Mouse (Mus musculus) CD4-positive, CD25-positive, alpha-beta regulatory T cell, adult 2 months (primary cell): ENCODE results near the gene Clec10a.
"Not testable (repeated sequence)": the region's sequence is repeated elsewhere in the genome, so short reads cannot be mapped to it uniquely, and the experiment has no call there.

Source experiments
- DNase-seq: peaks from one replicate; pipeline ENCODE4 v3.0.0-alpha.2; 2012; ENCODE audit warnings: low read depth, low spot score

The Clec10a gene

DNA sequence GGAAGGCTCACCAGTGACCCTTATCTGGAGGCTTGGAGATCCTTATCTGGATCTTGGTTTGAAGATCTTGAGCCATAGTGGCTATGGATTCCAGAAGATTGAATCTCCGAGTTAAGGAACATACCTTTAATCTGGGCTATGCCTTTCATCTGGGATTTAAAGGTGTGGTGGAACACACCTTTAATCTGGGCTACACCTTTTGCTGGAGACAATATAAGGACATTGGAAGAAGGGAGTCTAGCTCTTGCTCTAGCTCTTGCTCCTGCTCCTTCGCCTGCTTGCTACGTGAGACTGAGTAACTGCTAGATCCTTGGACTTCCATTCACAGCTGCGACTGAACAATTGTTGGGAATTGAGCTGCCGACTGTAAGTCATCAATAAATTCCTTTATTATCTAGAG lies at the start of gene Clec10a:
Clec10a (plus strand) TSS at position 301 of the 400 bp plus-strand sequence.
- not testable (repeated sequence) for DNase-seq

DNA sequence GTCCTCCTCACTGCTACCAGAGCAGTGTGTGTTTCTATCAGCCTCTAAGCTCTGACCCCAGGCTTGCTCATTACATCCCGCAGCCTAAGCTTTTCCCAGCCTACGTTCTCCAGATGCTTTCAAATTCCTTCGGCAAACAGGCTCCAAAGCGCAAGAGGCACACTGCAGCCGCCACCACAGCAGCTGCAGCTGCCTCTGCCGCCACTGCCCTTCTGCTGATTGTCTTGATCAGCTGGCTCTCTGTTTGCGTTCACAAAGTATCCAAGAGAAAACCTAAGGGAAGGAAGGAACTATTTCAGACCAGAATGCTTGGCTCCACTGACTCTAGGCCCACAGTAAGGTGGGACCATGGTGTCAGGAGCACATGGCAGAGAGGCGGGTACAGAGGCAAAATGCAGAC lies 48.9 kb upstream of the Clec10a start:
- DNase-seq = no peak

DNA sequence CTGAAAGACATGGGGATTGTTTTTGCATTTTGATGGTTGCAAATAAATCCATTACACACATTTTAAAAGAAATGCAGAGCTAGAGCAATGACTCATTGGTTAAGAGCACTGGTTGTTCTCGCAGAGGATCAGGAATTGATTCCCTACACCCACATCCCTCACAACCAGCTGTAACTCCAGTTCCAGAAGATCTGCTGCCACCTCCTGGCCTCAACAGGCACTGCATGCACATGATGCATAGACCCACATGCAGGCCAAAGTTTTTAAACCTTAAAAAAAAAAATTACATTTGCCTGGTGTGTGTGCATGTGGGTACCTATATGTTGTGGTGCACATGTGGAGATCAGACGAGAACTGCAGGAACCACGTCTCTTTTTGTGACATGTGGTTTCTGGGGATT lies 45.9 kb upstream of the Clec10a start:
- DNase-seq = peak; percentile 72

DNA sequence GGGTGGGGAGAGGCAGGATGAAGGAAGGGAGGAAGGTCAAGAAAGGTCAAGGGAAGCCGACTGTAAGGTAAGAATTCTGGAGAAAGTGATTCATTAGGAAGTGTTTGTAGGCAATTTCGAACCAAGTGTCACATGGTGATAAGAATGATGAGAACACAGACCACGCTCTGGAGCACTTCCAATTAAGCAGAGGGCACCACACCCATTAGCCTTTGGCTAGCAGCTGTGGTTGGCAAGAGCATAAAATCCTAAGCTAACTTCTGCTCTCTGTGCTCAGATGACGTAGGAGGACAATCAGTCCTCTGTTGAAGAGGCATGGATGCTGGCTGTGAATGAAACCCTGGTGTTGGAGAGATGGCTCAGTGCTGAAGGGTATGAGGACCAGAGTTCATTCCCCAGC lies 41.4 kb upstream of the Clec10a start:
- DNase-seq = no peak

DNA sequence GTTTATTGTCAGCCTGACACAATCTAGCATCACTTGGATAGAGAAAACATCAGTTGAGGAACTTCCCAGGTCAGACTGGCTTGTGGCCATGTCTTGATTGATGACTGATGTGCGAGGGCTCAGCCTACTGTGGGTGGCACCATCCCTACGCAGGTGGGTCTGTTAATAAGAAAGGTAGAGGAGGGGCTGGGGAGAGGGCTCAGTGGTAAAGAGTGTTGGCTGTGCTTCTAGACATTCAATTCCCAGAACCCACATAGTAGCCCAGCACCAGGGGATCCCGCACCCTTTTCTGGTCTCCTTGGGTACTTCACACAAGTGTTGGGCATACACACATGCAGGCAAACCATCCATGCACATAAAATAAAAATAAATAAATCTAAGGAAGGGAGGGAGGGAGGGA lies 40.1 kb upstream of the Clec10a start:
- DNase-seq = no peak

DNA sequence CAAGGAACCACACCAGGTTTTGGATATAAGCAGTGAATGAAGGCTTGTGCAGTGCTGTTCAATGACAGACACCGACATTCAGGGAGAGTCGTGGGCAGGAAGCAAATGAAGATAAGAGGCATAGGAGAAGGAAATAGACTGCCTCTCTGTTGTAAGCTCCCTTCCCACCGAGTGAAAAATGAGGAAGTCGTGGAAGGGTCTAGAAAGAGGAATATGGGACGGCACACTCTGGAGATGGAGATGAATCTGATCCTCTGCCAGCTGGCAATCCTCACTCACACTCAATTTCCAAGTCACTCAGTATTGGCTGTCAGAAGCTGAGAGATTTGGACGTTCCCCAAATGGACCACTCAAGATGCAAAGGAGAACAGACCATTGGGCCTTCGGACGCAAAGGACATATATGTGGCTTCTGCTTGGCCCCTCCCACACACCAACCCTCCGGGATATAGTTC lies 26.0 kb upstream of the Clec10a start, which contains the start of gene Mgl2:
Mgl2 (plus strand) TSS at position 404 of the 454 bp plus-strand sequence.
- no peak for DNase-seq

DNA sequence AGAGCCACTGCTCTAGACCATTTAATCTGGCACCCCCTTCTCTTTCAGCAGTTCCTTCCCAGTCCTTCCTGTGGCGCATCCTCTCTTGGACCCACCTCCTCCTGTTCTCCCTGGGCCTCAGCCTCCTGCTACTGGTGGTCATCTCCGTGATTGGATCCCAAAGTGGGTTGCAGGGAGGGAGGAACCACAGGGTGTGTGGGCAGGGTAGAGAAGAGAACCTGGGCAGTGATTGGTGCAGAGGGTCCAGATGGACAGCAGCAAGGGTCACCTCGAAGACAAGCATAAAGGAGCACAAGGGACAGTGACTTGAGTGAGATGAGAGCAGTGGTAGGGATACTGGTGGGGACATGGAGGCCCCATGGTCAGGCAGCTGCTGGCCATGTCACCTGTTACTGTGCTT lies 21.0 kb upstream of the Clec10a start:
- DNase-seq = not testable (repeated sequence)

DNA sequence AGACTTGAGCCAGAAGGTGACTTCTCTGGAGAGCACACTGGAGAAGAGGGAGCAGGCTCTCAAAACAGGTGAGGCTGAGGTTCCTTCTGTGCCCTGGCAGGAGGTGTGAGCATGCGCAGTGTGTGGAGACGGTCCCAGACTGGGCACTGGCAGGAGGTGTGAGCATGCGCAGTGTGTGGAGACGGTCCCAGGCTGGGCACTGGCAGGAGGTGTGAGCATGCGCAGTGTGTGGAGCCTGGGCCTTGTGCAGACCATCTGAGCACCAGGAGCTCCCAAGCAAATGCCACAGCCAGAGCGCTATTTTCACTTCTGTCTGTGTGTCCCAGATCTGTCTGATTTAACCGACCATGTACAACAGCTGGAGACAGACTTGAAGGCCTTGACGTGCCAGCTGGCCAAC lies 20.1 kb upstream of the Clec10a start:
- not testable (repeated sequence) for DNase-seq

DNA sequence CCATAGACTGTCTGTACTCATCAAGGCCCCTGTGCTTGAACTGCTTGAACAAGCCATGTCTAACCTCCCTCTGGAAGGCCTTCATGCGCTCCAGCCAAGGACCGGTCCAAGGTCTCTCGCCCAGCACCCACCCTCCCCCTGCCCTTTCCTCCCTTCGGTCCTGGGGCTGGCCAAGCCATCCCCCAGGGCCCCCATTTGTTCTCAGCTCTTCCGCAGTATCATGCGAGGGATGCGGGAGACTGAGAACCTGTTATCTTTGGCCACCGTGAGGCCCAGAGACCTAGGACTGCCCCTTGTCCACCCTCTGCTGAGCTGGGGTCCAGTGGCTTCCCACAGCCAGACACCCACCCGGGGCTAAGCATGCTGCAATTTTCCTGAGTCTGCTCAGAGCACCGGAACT lies 16.8 kb upstream of the Clec10a start:
- no peak for DNase-seq

DNA sequence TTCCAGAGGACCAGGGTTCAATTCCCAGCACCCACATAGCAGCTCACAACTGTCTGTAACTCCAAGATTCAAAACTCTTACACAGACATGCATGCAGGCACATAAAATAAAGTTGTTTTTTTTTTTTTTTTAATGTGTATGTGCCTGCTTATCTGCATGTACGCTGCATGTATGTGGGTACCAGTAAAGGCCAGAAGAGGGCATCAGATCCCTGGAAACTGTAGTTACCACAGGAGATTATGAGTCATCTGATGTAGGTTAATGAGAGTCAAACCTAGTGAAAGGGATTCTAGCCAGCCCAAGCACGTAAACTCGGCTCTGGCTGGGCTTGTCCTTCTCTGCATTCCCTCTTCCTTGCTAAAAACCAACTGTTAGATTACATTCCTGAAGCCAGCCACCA lies 4.9 kb upstream of the Clec10a start:
- peak; percentile 17 for DNase-seq

DNA sequence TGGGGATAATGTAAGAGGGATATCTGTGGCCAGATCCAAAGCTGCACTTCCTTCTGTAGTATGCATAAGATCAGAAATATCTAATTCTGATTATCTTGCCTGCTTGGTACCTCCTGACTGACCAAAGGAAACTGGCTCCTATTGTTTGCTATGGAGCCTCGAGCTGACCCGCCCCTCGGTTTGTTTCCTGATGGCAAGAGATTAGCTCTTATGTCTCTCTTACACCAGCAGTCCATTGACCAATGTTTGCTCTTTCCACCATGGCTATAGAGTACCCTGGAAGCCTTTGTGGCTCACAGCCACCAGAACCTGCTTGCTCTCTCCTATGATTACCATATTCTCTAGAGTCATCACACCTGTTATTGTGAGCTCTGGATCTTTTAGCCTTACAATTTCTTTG lies 6.3 kb downstream of the Clec10a start:
- no peak for DNase-seq

DNA sequence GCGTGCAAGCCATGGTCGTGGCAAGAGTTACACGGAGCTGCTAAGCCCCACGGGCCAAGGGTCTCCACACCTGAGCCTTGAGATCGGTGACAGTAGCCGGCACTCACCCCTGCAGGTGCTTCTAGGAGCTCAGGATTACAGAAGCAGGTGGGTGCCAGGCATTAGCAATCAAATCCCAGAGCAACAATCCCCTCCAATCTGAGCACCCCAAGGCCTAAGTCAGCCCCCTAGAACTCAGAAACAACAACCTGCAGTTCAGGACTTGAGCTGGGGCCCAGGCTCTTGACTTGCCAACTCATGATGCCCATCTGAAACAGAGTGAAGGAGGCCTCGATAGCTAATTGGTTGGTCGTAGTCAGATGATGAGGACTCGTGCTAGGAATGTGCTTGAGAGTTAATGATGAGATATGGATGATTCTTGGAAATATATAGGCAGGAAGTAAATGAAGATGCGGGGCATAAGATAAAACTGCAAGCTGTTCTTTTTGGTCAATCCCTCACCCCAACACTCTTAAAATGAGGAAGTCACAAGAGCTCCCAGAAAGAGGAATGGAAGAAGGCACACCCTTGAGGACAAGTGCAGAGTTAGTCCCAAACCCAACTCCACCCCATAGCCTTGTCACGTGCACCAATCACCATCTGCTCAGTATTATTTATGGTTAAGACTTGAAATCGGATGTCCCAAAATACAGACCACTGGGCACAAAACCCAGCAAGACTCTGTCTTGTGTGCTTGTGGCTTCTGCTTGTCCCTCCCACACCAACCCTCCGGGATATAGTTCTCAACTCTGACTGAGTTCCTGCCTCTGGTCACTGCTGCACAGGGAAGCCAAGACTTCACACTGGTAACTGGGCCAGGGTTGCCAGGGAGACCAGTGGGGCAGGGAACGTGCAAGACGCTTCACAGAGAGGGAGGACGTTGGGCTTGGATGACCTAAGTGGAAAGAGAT lies 10.2 kb downstream of the Clec10a start:
- no peak for DNase-seq

DNA sequence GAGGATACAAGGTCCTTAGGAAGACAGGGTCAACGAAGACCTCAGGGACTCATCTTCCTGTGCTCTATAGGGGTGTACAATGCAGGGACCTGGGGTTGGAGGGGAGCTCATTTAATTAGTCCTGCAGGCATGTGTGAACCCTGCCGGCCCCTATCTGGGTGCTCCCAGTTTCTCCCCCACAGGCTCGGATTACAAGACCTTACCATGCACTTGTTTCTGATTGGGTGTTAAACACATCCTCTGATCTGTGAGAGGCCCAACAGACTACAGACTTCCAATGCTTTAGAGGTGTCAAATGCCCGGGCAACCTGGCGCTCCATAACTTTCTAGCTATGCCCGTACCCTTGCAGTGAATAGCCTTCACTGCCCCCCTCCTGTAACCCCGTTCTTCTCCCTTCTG lies 12.1 kb downstream of the Clec10a start:
- DNase-seq = no peak

DNA sequence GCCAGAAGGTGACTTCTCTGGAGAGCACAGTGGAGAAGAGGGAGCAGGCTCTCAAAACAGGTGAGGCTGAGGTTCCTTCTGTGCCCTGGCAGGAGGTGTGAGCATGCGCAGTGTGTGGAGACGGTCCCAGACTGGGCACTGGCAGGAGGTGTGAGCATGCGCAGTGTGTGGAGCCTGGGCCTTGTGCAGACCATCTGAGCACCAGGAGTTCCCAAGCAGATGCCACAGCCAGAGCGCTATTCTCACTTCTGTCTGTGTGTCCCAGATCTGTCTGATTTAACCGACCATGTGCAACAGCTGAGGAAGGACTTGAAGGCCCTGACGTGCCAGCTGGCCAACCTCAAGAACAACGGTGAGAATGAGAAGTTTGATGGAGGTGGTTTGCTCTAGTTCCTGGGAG lies 13.5 kb downstream of the Clec10a start:
- not testable (repeated sequence) for DNase-seq

DNA sequence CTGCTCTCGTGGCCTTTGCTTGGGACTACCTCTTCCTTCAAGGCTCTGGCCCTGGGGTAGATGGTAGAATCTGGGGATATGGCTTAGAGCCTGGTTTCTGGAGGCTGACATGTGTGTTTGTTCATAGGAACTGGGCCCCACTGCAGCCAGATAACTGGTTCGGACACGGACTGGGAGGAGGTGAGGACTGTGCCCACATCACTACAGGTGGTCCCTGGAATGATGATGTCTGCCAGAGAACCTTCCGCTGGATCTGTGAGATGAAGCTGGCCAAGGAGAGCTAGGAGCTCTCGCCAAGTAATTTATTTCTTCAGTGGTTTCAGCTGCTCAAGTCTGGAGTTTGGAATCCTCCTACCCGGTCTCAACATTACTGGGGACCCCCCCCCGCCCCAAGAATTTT lies 14.3 kb downstream of the Clec10a start:
- DNase-seq = no peak

DNA sequence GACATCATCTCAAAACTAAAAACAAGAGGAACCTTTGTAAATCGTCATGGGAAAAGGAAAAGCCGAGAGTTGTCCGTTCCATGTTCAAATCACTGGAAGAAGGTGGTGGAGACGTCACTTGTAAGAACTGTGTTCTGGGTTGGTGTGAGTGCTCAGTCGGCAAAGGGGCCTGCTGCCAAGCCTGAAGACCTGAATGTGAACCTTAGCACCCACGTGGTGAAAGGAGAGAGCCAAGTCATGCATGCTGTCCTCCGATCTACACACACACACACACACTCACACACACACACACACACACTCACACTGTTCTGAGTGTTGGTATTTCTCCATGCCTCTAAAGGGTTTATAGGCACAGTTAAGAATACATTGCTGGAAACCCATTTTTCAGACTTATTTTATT lies 15.2 kb downstream of the Clec10a start:
- no peak for DNase-seq

DNA sequence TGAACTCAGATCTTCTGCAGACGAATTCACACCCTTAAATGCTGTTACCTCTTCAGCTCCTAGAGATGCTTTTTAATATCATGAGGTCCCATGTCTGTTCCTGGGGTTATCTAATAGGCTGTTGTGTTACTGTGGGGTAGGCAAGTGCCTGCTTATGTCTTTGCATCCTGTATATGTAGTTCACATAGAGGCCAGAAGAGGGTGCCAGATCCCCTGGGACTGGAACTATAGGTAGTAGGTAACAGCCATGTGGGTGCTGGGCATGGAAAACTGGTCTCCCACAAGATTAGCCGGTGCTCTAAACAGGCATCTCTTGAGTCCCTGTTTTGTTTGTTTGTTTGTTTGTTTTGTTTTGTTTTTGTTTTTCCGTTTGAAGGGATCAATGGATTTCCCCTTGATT lies 15.8 kb downstream of the Clec10a start:
- peak; percentile 74 for DNase-seq

DNA sequence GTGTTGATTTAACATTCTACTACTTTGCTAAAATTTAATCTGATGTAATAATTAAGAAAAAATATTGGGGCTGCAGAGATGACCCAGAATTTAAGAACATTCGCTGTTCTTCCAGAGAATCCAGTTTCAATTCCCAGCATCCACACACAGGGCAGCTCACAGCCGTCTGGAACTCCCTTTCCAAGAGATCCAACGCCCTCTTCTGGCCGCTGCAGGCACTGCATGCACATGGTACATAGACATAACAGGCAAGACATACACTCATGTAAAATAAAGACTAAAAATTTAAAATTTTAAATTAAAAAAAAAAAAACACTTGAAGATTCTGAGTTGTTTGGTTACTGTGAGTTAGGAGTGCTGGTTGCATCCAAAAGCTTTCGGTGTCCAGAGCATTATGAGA lies 16.3 kb downstream of the Clec10a start:
- DNase-seq = peak; percentile 13

DNA sequence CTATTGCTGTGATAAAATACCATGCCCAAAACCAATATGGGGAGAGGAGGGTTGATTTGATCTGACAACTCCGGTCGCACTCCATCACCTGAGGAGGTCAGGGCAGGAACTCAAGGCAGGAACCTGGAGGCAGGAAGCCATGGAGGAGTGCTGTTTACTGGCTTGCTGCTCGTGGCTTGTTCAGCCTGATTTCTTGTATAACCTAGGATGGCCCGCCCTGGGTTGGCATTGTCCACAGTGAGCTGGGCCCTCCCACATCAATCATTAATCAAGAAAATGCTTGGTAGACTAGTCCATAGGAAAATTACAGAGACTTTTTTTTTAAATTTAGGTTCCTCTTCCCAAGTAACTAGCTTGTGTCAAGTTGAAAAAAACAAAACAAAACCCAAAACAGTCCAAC lies 18.5 kb downstream of the Clec10a start:
- DNase-seq = no peak

DNA sequence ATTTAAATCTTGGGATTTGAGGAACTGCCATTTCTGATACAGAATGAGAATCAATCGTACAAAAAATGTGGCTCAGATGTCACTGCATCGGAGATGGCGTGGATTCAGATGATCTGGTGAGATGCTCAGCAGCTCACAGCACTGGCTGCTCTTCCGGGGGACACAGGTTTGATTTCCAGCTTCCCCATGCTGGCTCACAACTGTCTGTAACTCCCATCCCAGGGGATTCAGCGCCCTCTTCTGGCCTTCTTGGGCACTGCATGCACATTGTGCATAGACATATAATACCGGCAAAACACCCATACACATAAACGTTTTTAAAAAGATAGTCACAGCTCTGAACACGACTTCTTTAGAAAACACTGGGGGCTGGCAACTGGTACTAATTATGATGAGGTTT lies 21.6 kb downstream of the Clec10a start:
- peak; percentile 29 for DNase-seq

DNA sequence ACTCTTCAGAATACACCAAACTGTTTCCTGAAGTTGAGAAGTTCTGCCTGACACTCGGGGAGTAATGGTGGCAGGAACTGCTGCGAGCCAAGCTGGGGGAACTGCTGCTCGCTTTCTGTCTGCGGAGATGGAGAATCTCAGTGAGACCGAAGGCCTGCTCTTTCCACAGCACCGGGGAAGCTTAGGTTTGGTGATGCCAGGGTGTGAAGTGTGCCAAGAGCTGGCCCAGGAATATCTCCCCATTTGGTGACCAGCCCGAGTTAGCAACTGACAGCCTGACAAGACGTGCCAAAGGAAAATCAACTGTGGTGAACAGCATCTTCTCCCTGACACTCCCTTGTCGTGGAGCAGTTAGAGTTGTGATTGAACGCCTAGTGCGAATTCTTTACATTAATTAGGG lies 22.3 kb downstream of the Clec10a start:
- no peak for DNase-seq

DNA sequence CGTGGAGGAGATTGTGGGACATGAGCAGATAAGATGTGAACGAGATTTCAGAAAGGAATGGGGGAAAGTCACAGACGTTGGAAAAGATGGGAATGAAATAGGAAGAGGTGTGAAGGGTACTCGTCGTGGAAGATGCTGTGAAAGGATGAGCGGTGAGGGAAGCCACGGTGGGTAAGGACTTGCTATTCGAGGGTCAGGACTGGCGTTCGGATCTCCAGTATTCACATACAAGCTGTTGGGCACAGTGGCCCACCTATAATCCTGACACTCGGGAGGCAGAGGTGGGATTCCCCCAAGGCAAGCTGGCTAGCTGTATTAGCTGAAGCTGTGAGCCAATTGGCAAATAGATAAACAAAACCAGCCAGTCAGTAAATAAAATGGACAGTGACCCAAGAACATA lies 22.8 kb downstream of the Clec10a start:
- DNase-seq = no peak

DNA sequence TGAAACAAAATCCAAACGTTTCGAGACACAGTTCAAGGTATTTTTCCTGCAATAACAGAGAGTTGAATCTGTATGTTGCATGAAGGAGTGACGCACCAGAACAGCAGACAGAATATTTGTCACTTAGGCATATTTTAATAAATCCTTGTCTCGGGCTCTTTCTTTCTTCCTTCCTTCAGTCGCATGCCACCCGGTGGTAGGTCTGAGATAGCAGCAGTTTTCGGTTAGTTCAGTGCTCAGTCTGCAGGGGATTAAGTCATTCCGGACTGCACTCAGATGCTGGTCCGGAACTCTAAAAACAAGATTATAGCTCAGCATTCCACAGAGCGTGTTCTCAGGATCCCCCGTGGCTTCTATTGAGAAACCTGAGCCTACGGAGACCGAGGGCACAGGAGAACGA lies 23.4 kb downstream of the Clec10a start:
- peak; percentile 35 for DNase-seq
